17 mouse cellular contexts compared by ENCODE assay signal in the genomic region with DNA sequence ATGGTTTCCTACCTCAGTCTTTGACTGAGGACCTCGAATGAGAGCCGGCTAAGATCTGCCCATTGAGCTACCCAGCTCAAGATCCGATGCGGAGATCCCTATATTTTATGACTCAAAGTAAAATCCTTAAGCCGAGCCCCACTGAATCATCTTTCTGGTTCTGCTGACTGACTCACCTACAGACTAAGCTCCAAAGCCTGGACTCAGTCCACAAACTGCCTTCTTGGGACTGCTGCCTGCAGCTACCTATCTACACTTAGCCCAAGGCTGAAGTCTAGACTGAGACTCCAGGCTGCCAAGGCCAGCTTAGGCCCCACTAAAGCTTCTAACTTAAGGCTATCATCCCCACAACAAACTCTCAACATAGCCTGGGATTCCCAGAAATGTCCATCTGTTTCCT. TPM values are rescaled to one million over a fixed set of nuclear protein-coding genes. Genes with fewer than 3 reads are reported as not detected.
DNase-seq lines count a peak whose midpoint lies in the region.
"Had no signal": no experiment of that assay in that cellular context is flagged by ENCODE, and none has a peak within 500 bp of the region (broad histone marks: within the 10 kb centered on the region; RNA-seq: fewer than 3 reads in every experiment).

No protein-coding gene starts in this region.

- DNase-seq in adrenal gland, postnatal 10 days = peak; percentile 18
- DNase-seq in adrenal gland, adult 8-10 months = no peak
- peak; percentile 10 for DNase-seq in heart, adult 11 months
- no peak for DNase-seq in heart, adult 18-20 months
- DNase-seq in adrenal gland, postnatal 36 days = peak; percentile 29 to 36
- DNase-seq in spleen, postnatal 36 days (ENCODE audit: low spot score in 2 of 2) = no peak
- DNase-seq: cerebellum, adult 11 months; cerebellum, adult 2 months; cerebellum, adult 9-11 months; cerebellum, postnatal 25 days; forebrain, postnatal 0 days; gastrocnemius, postnatal 10 days; gastrocnemius, postnatal 36 days; heart, postnatal 10 days; heart, postnatal 36 days; kidney, adult 11 months; kidney, adult 8-10 months had no signal

RNA-seq across cellular contexts. Expression of gene Tsr2, which starts 20.3 kb away (rescaled TPM):
- total RNA-seq in adrenal gland, postnatal 10 days (2021) = 10 to 100 TPM; 26.0 to 32.0 TPM
- total RNA-seq in adrenal gland, adult 8-10 months (2022) = 10 to 100 TPM; 50.4 to 58.4 (median 54.8) TPM
- 10 to 100 TPM; 13.7 to 16.4 TPM for total RNA-seq in heart, adult 18-20 months (2021)
- 10 to 100 TPM; 40.0 to 46.2 TPM for total RNA-seq in adrenal gland, postnatal 36 days (2021)

RNA-seq across cellular contexts. Expression of gene Fgd1, which starts 30.1 kb away (rescaled TPM):
- 10 to 100 TPM; 17.4 to 19.7 TPM for total RNA-seq in adrenal gland, postnatal 10 days (2021)
- 10 to 100 TPM; 17.1 to 25.9 (median 24.3) TPM for total RNA-seq in adrenal gland, adult 8-10 months (2022)
- 1 to 10 TPM; 6.2 to 7.4 TPM for total RNA-seq in heart, adult 18-20 months (2021)
- total RNA-seq in adrenal gland, postnatal 36 days (2021) = 10 to 100 TPM; 20.3 to 26.7 TPM

RNA-seq across cellular contexts. Expression of gene Gnl3l, which starts 58.9 kb away (rescaled TPM):
- 10 to 100 TPM; 48.5 to 49.2 TPM for total RNA-seq in adrenal gland, postnatal 10 days (2021)
- total RNA-seq in adrenal gland, adult 8-10 months (2022) = 10 to 100 TPM; 79.3 to 90.8 (median 85.5) TPM
- total RNA-seq in heart, adult 18-20 months (2021) = 10 to 100 TPM; 32.9 TPM
- total RNA-seq in adrenal gland, postnatal 36 days (2021) = 10 to 100 TPM; 74.1 to 76.4 TPM

Comparison
In these comparisons a context has a peak if more than half of its experiments do, and no peak if none do; other contexts are left out.
1. DNase-seq: peak in adrenal gland, postnatal 10 days (single experiment), heart, adult 11 months (single experiment) and adrenal gland, postnatal 36 days (2 of 2); none in adrenal gland, adult 8-10 months (single experiment), heart, adult 18-20 months (0 of 2) and spleen, postnatal 36 days (0 of 2).